Mouse (Mus musculus) erythroblast, adult 5-6 weeks (primary cell): ENCODE results near the gene Mageb1. TPM values are rescaled to one million over a fixed set of nuclear protein-coding genes. Genes with fewer than 3 reads are reported as not detected.
"Not testable (repeated sequence)": the region's sequence is repeated elsewhere in the genome, so short reads cannot be mapped to it uniquely, and the experiment has no call there.

Source experiments
- ATAC-seq: replicated peaks from 2 replicates; pipeline ENCODE4 v1.8.0; 2016; ENCODE audit warnings: moderate number of reproducible peaks, mild to moderate bottlenecking, moderate TSS enrichment, inconsistent platforms; ENCODE audit not compliant: poor library complexity, low FRiP score, severe bottlenecking
- total RNA-seq, 2 experiments: library from RNA; stranded (forward) in 1 of 2; stranded (reverse) in 1 of 2; fragments of 150-400 nt in 1 of 2; fragments of 200-764, 138-1000 nt in 1 of 2; gene quantifications; 2 replicates each; pipeline versions ENCODE4 v1.2.3 to v1.2.4; 2015 to 2017; ENCODE audit warnings: low replicate concordance in 2 of 2

The Mageb1 gene
- total RNA-seq (2015; ENCODE audit: low replicate concordance), result not detected in 2 replicates
- not detected in 2 replicates for total RNA-seq (2017; ENCODE audit: low replicate concordance)

DNA sequence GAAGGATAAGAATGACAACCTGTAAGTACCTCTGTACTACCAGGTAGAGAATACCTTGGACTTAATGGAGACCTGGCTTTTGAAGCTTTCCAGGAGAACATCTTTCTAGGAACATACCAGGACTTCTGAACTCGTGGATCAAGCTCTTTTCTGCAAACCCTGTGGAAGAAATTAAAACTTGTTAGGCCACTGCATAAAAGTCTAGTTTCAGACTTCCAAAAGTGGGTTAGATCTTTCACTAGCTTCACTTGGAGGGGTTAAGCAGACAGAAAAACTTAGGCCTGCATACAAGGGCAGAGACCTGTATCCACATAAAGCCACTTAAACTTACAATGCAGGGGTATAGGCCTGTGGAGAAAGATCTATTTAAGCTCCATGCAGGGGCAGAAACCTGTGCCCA lies at the start of gene Mageb1:
Gene Mageb1 (minus strand): TSS at position 101 of the 400 bp plus-strand sequence.
- ATAC-seq, result not testable (repeated sequence)

Other genes with a start within 250 kb of the Mageb1 start
- not detected in 2 replicates for gene Mageb5, start 233.3 kb downstream of the Mageb1 start, total RNA-seq (2015; ENCODE audit: low replicate concordance)
- gene Mageb5, start 233.3 kb downstream of the Mageb1 start, total RNA-seq (2017; ENCODE audit: low replicate concordance), result not detected in 2 replicates